Mouse (Mus musculus) forebrain, embryonic 16.5 days (tissue): ENCODE measurements around the gene Ovol1. TPM values are rescaled to one million over a fixed set of nuclear protein-coding genes. Genes with fewer than 3 reads are reported as not detected.

Experiments
- ATAC-seq: fragments of 200-750 bp; cut with Nextera tagmentation; 2 replicates; pipeline ENCODE4 v1.8.0; 2017; ENCODE audit warnings: mild to moderate bottlenecking, moderate library complexity
- H3K27ac ChIP-seq: fragments of 300-500 bp; sonication (generic); 2 replicates; pipeline ENCODE4 v1.5.1; 2014; ENCODE audit warnings: low read length, control low read depth
- H3K27me3 ChIP-seq: fragments of 300-500 bp; sonication (generic); replicated peaks from 2 replicates; pipeline ENCODE4 v1.6.1; 2014; ENCODE audit warnings: low read length; ENCODE audit not compliant: control insufficient read depth, insufficient read depth
- H3K36me3 ChIP-seq: fragments of 300-500 bp; sonication (generic); 2 replicates; pipeline ENCODE4 v1.6.1; 2014; ENCODE audit not compliant: control insufficient read depth, insufficient read depth
- H3K4me1 ChIP-seq: fragments of 300-500 bp; sonication (generic); replicated peaks from 2 replicates; pipeline ENCODE4 v1.6.1; 2014; ENCODE audit warnings: low read length; ENCODE audit not compliant: control insufficient read depth, insufficient read depth
- H3K4me2 ChIP-seq: fragments of 300-500 bp; sonication (generic); 2 replicates; pipeline ENCODE4 v1.6.1; 2014; ENCODE audit warnings: mild to moderate bottlenecking, low read length, control low read depth
- H3K4me3 ChIP-seq: fragments of 300-500 bp; sonication (generic); replicated peaks from 2 replicates; pipeline ENCODE4 v1.5.1; 2014; ENCODE audit warnings: mild to moderate bottlenecking, low read length, control low read depth
- H3K9ac ChIP-seq: fragments of 300-500 bp; sonication (generic); replicated peaks from 2 replicates; pipeline ENCODE4 v1.6.1; 2014; ENCODE audit warnings: low read depth, low read length, control low read depth
- H3K9me3 ChIP-seq: fragments of 300-500 bp; sonication (generic); 2 replicates; pipeline ENCODE4 v1.6.1; 2016; ENCODE audit warnings: low read length; ENCODE audit not compliant: control insufficient read depth
- WGBS: fragments of 180-500 bp; shearing (Covaris S2); extraction: QIAGEN DNeasy Blood & Tissue Kit; methylation state at CpG from one replicate; pipeline ENCODE4 v1.1.7; 2014; 5-methylcytosine and 5-hydroxymethylcytosine counted together
- polyA plus RNA-seq: library from polyadenylated mRNA; unstranded; fragments of >200 nt; fragmentation: Nextera tagmentation; extraction: Ambion mirVana; gene quantifications from 2 replicates; pipeline ENCODE4 v1.2.1, GENCODE M21; 2015

Ovol1 gene
- polyA plus RNA-seq, 1 experiment from 2014 or later, result 0.08 TPM

- ATAC-seq, result peak; percentile 96
- Histone ChIP-seq H3K4me3 (peak within 1 kb of the TSS; percentile 78), H3K9me3 (no peaks in the 10 kb centered on the region), H3K27ac (peak within 1 kb of the TSS; percentile 83), H3K9ac (peak within 1 kb of the TSS; percentile 94), H3K4me2 (peak within 1 kb of the TSS; percentile 91), H3K36me3 (peaks cover 30% of the 10 kb centered on the region), H3K27me3 (no peaks in the 10 kb centered on the region), H3K4me1 (peaks cover 21% of the 10 kb centered on the region)
- WGBS, result under 1% methylated on average over 64 of the region's 64 CpGs
Observed at GRCm38 (mm10) chr19:5601752-5602541, 41.5 kb upstream of the Ovol1 start, which contains the start of gene Rnaseh2c. Gene Rnaseh2c (plus strand): TSS chr19:5601873.

- no peak for ATAC-seq
- WGBS, result 76% methylated on average over 4 of the region's 4 CpGs
- no peaks in the 10 kb centered on the region for H3K27me3 ChIP-seq
- H3K9me3 ChIP-seq, result no peaks in the 10 kb centered on the region
- H3K9ac ChIP-seq, result no peak overlapping the region
- no peak overlapping the region for H3K4me2 ChIP-seq
- peaks cover 8% of the 10 kb centered on the region for H3K36me3 ChIP-seq
- no peak overlapping the region for H3K27ac ChIP-seq
- H3K4me1 ChIP-seq, result peaks cover 21% of the 10 kb centered on the region
- H3K4me3 ChIP-seq, result no peak overlapping the region
Observed at GRCm38 (mm10) chr19:5599224-5599623, 38.8 kb upstream of the Ovol1 start.

GRCm38 (mm10) chr19:5591888-5592287 lies 31.4 kb upstream of the Ovol1 start:
- Histone ChIP-seq H3K27me3 (no peaks in the 10 kb centered on the region), H3K36me3 (no peaks in the 10 kb centered on the region), H3K4me3 (no peak overlapping the region), H3K4me2 (no peak overlapping the region), H3K4me1 (no peaks in the 10 kb centered on the region), H3K9me3 (no peaks in the 10 kb centered on the region), H3K9ac (no peak overlapping the region), H3K27ac (no peak overlapping the region)
- 91% methylated on average over 6 of the region's 6 CpGs for WGBS
- ATAC-seq, result no peak

- Histone ChIP-seq H3K4me1 (no peaks in the 10 kb centered on the region), H3K36me3 (no peaks in the 10 kb centered on the region), H3K4me3 (no peak overlapping the region), H3K4me2 (no peak overlapping the region), H3K9me3 (no peaks in the 10 kb centered on the region), H3K27ac (no peak overlapping the region), H3K9ac (no peak overlapping the region), H3K27me3 (no peaks in the 10 kb centered on the region)
- 72% methylated on average over 9 of the region's 9 CpGs for WGBS
- ATAC-seq, result no peak
Observed at GRCm38 (mm10) chr19:5589159-5589558, 28.7 kb upstream of the Ovol1 start.

DNA sequence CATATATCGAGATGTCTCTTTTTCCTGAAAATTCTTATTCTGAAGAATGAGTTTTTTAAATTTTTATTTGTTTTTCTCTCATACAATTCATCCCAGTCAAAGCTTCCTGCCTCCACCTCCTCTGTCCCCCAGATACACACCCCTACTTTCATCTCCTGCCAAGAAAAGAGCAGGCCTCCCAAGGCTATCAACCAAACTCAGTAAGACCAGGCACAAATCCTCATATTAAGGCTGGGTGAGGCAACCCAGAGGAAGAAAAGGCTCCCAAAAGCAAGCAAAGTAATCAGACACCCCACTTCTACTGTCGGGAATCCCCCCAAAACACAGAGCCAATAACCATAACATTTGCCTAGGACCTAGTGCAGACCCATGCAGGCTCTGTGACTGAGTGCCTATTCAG lies 21.5 kb upstream of the Ovol1 start:
- no peaks in the 10 kb centered on the region for H3K27me3 ChIP-seq
- H3K27ac ChIP-seq, result no peak overlapping the region
- no peak overlapping the region for H3K4me2 ChIP-seq
- no peak overlapping the region for H3K4me3 ChIP-seq
- no peak overlapping the region for H3K9ac ChIP-seq
- ATAC-seq, result no peak
- no peaks in the 10 kb centered on the region for H3K36me3 ChIP-seq
- no peaks in the 10 kb centered on the region for H3K9me3 ChIP-seq
- WGBS, result 75% methylated on average over 2 of the region's 2 CpGs
- H3K4me1 ChIP-seq, result no peaks in the 10 kb centered on the region

DNA sequence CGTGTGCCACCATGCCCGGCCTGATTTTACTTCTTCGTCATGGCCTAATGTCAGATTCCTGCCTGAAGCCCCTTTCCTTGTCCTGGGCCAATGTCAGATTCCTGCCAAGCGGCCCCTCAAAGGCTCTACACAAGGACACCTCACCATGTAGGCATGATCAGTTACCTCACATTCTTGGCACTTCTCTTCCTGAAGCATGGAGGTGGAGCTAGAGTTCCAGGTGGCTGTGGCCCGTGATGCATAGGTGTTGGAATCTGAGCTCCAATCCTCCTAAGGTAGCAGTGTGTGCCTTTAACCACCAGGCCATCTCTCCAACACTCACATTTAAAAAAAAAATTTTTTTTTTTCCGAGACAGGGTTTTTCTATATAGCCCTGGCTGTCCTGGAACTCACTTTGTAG lies 20.3 kb upstream of the Ovol1 start:
- Histone ChIP-seq H3K4me2 (no peak overlapping the region), H3K4me3 (no peak overlapping the region), H3K9me3 (no peaks in the 10 kb centered on the region), H3K27me3 (no peaks in the 10 kb centered on the region), H3K4me1 (no peaks in the 10 kb centered on the region), H3K9ac (no peak overlapping the region), H3K27ac (no peak overlapping the region), H3K36me3 (no peaks in the 10 kb centered on the region)
- WGBS, result 91% methylated on average over 6 of the region's 6 CpGs
- no peak for ATAC-seq

DNA sequence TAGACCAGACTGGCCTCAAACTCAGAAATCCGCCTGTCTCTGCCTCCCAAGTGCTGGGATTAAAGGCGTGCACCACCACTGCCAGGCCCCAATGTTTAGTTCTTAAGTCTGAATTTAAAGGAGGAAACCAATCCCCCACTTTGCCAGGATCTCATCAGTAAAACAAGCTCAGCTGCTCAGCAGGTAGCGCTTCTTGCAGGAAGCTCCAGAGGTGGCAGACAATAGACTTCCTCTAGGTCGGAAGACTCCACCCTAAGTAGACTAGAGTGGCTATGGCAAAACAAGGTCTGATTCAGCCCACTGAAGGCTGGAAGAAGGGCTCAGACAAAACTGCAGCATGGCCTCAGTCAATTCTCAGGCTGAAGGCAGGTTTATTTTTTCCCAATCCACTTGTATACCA lies 19.5 kb upstream of the Ovol1 start:
- Histone ChIP-seq H3K4me1 (no peaks in the 10 kb centered on the region), H3K9me3 (no peaks in the 10 kb centered on the region), H3K4me3 (no peak overlapping the region), H3K9ac (no peak overlapping the region), H3K27me3 (no peaks in the 10 kb centered on the region), H3K36me3 (no peaks in the 10 kb centered on the region), H3K4me2 (no peak overlapping the region), H3K27ac (no peak overlapping the region)
- 69% methylated on average over 4 of the region's 4 CpGs for WGBS
- no peak for ATAC-seq

GRCm38 (mm10) chr19:5575336-5575735 lies 14.9 kb upstream of the Ovol1 start:
- no peaks in the 10 kb centered on the region for H3K4me1 ChIP-seq
- no peak overlapping the region for H3K27ac ChIP-seq
- ATAC-seq, result no peak
- H3K27me3 ChIP-seq, result no peaks in the 10 kb centered on the region
- H3K36me3 ChIP-seq, result no peaks in the 10 kb centered on the region
- no peak overlapping the region for H3K4me3 ChIP-seq
- 97% methylated on average over 1 of the region's 1 CpGs for WGBS
- no peak overlapping the region for H3K9ac ChIP-seq
- no peaks in the 10 kb centered on the region for H3K9me3 ChIP-seq
- no peak overlapping the region for H3K4me2 ChIP-seq

DNA sequence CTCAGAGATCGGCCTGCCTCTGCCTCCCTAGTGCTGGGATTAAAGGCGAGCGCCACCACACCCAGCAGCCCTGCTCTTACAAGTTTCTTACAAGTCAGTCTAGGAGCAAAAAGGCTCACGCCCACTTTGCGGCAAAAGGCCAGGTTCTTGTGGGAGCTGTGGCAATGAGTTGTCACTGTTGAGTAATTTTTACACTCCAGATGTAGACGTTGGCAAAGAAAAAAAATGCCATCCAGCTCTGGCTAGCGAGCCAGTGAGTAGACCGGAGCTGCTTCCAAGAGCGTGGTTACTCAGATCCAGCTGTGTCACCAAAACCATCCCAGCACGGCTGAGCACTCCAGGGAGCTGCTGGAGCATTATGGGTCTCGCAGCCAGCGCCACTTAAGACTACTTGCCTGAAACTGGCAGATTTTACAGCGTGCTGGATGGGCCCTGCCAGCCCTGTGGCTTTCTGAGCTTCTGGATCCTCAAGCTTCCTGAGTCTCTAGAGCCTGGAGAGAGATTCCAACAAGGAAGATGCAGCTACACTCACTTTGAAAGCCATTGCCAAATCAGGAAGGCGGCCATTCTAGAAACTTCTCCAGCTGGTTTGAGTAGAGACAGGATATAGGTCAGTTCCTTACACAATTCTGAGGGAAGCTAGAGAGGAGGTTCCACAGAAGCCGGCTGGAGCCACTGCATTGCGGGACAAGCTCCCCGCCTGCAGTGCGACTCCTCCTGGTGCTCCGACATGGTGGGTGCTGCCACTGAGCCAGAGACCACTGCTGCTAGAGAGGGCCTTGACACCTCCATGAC lies 12.1 kb upstream of the Ovol1 start:
- WGBS, result 85% methylated on average over 19 of the region's 19 CpGs
- H3K4me1 ChIP-seq, result peaks cover 10% of the 10 kb centered on the region
- ATAC-seq, result no peak
- H3K4me2 ChIP-seq, result no peak overlapping the region
- no peak overlapping the region for H3K9ac ChIP-seq
- no peak overlapping the region for H3K27ac ChIP-seq
- H3K36me3 ChIP-seq, result no peaks in the 10 kb centered on the region
- no peak overlapping the region for H3K4me3 ChIP-seq
- no peaks in the 10 kb centered on the region for H3K9me3 ChIP-seq
- no peaks in the 10 kb centered on the region for H3K27me3 ChIP-seq
